8 mouse cellular contexts compared by ENCODE assay signal in genomic region chr3:87982836-87983601, GRCm38 (mm10). TPM values are rescaled to one million over a fixed set of nuclear protein-coding genes. Genes with fewer than 3 reads are reported as not detected.
DNase-seq lines count a peak whose midpoint lies in the region; ATAC-seq and TF ChIP-seq lines count a peak whose summit lies in the region.

No protein-coding gene starts in this region.

- H3K27ac ChIP-seq in intestine, postnatal 0 days (ENCODE audit: low read depth, low read length), result peak overlapping the region; percentile 95
- H3K27ac ChIP-seq in small intestine, adult 2 months (ENCODE audit: insufficient read depth, low read depth, low read length), result peak overlapping the region; percentile 79

- H3K4me1 ChIP-seq in intestine, postnatal 0 days (replicated peaks; ENCODE audit: control insufficient read depth, insufficient read depth, low read length), result peaks cover 42% of the 10 kb centered on the region
- H3K4me1 ChIP-seq in small intestine, adult 2 months (ENCODE audit: control insufficient read depth, insufficient read depth, insufficient read length, low read length), result peaks cover 16% of the 10 kb centered on the region

- ATAC-seq in granulocyte monocyte progenitor cell, adult 5-6 weeks (replicated peaks; ENCODE audit: poor library complexity, severe bottlenecking), result peak; percentile 44
- peak; percentile 81 for ATAC-seq in intestine, postnatal 0 days

- no peak for TF ChIP-seq CTCF in intestine, postnatal 0 days (IDR thresholded peaks at IDR 0.05; ENCODE audit: low read depth)
- no peak for TF ChIP-seq CTCF in small intestine, adult 2 months (IDR thresholded peaks at IDR 0.05; ENCODE audit: extremely low read depth, insufficient read length, insufficient replicate concordance, low read depth, low read length)

- peak; percentile 39 for DNase-seq in urinary bladder, postnatal 14 days (ENCODE audit: low spot score)
- DNase-seq in urinary bladder, postnatal 25 days (ENCODE audit: low spot score), result no peak
- peak; percentile 83 to 86 for DNase-seq in lung, adult 18-20 months
- no peak for DNase-seq in cerebellum, adult 18-20 months
- no peak for DNase-seq in adipocyte (ENCODE audit: low spot score)

- peaks cover 4% of the 10 kb centered on the region; the same call in 1 of the 2 replicates for H3K27me3 ChIP-seq in intestine, postnatal 0 days (replicated peaks; ENCODE audit: control insufficient read depth, insufficient read depth, low read length)
- H3K27me3 ChIP-seq in small intestine, adult 2 months (ENCODE audit: control insufficient read depth, insufficient read depth, low read length), result no peaks in the 10 kb centered on the region

- WGBS in intestine, postnatal 0 days, result 6% methylated on average over 13 of the region's 13 CpGs
- WGBS in small intestine, adult 2 months, result 23% methylated on average over 13 of the region's 13 CpGs

- no peak overlapping the region for H3K4me3 ChIP-seq in intestine, postnatal 0 days (ENCODE audit: low read depth, low read length)
- H3K4me3 ChIP-seq in small intestine, adult 2 months (ENCODE audit: low read depth, low read length), result no peak overlapping the region

- H3K4me2 ChIP-seq in intestine, postnatal 0 days (replicated peaks; ENCODE audit: low read depth), result peak overlapping the region; percentile 49

- peaks cover 3% of the 10 kb centered on the region; the same call in 1 of the 2 replicates for H3K36me3 ChIP-seq in intestine, postnatal 0 days (ENCODE audit: control insufficient read depth, insufficient read depth)
- no peaks in the 10 kb centered on the region for H3K36me3 ChIP-seq in small intestine, adult 2 months (ENCODE audit: control insufficient read depth, insufficient read depth, low read length)

- no peak for TF ChIP-seq POLR2A in small intestine, adult 2 months (IDR thresholded peaks at IDR 0.05; ENCODE audit: low read depth, low read length)

- peak overlapping the region; percentile 24; the same call in 1 of the 2 replicates for H3K9ac ChIP-seq in intestine, postnatal 0 days (ENCODE audit: low read depth, low read length)

- H3K9me3 ChIP-seq in intestine, postnatal 0 days (ENCODE audit: control insufficient read depth), result no peaks in the 10 kb centered on the region

RNA-seq across cellular contexts. Expression of gene Nes, which starts 12.1 kb away (rescaled TPM):
- not detected in 2 replicates for total RNA-seq in granulocyte monocyte progenitor cell, adult 5-6 weeks (2014; fragmentation: Nextera tagmentation)
- 0.05 TPM in 1 of 2 replicates, not detected in the other for total RNA-seq in granulocyte monocyte progenitor cell, adult 5-6 weeks (2017)
- polyA plus RNA-seq in intestine, postnatal 0 days (2015; fragmentation: Nextera tagmentation; extraction: Ambion mirVana), result 9.2 and 9.5 TPM in 2 replicates
- 2.6 and 5.0 TPM in 2 replicates for polyA plus RNA-seq in small intestine, adult 2 months (2012; rRNA removed)

RNA-seq across cellular contexts. Expression of gene Bcan, which starts 17.0 kb away (rescaled TPM):
- total RNA-seq in granulocyte monocyte progenitor cell, adult 5-6 weeks (2014; fragmentation: Nextera tagmentation), result not detected in 2 replicates
- not detected in 2 replicates for total RNA-seq in granulocyte monocyte progenitor cell, adult 5-6 weeks (2017)
- 0.17 and 0.24 TPM in 2 replicates for polyA plus RNA-seq in intestine, postnatal 0 days (2015; fragmentation: Nextera tagmentation; extraction: Ambion mirVana)
- 0.04 and 0.24 TPM in 2 replicates for polyA plus RNA-seq in small intestine, adult 2 months (2012; rRNA removed)

RNA-seq across cellular contexts. Expression of gene Crabp2, which starts 34.6 kb away (rescaled TPM):
- not detected in 2 replicates for total RNA-seq in granulocyte monocyte progenitor cell, adult 5-6 weeks (2014; fragmentation: Nextera tagmentation)
- total RNA-seq in granulocyte monocyte progenitor cell, adult 5-6 weeks (2017), result not detected in 2 replicates
- 0.81 and 1.9 TPM in 2 replicates for polyA plus RNA-seq in intestine, postnatal 0 days (2015; fragmentation: Nextera tagmentation; extraction: Ambion mirVana)
- polyA plus RNA-seq in small intestine, adult 2 months (2012; rRNA removed), result 0.10 TPM in 1 of 2 replicates, not detected in the other

RNA-seq across cellular contexts. Expression of gene Hapln2, which starts 44.4 kb away (rescaled TPM):
- total RNA-seq in granulocyte monocyte progenitor cell, adult 5-6 weeks (2014; fragmentation: Nextera tagmentation), result not detected in 2 replicates
- total RNA-seq in granulocyte monocyte progenitor cell, adult 5-6 weeks (2017), result not detected in 2 replicates
- polyA plus RNA-seq in intestine, postnatal 0 days (2015; fragmentation: Nextera tagmentation; extraction: Ambion mirVana), result not detected in 2 replicates
- not detected in 2 replicates for polyA plus RNA-seq in small intestine, adult 2 months (2012; rRNA removed)

RNA-seq across cellular contexts. Expression of gene Rrnad1, which starts 52.5 kb away (rescaled TPM):
- 20.7 and 30.7 TPM in 2 replicates for total RNA-seq in granulocyte monocyte progenitor cell, adult 5-6 weeks (2014; fragmentation: Nextera tagmentation)
- total RNA-seq in granulocyte monocyte progenitor cell, adult 5-6 weeks (2017), result 13.6 and 13.8 TPM in 2 replicates
- polyA plus RNA-seq in intestine, postnatal 0 days (2015; fragmentation: Nextera tagmentation; extraction: Ambion mirVana), result 5.8 and 6.1 TPM in 2 replicates
- 12.5 and 17.3 TPM in 2 replicates for polyA plus RNA-seq in small intestine, adult 2 months (2012; rRNA removed)

Comparison
In these comparisons a context has a peak if more than half of its experiments do, and no peak if none do; other contexts are left out.
1. DNase-seq: peak in urinary bladder, postnatal 14 days (single experiment) and lung, adult 18-20 months (2 of 2); none in urinary bladder, postnatal 25 days (single experiment), cerebellum, adult 18-20 months (0 of 2) and adipocyte (single experiment).